Mouse (Mus musculus) liver, postnatal 0 days (tissue): ENCODE results near the gene Msmp.

ENCODE experiments used
- CTCF ChIP-seq: sonication (generic); IDR thresholded peaks from 2 replicates; pipeline ENCODE4 v1.5.1; 2016; ENCODE audit warnings: antibody characterized with exemption, low read depth
- EP300 ChIP-seq: IDR thresholded peaks from 2 replicates; pipeline ENCODE4 v1.6.1; 2016; ENCODE audit warnings: antibody characterized with exemption, low read depth, mild to moderate bottlenecking

GRCm38 (mm10) chr4:43558028-43558630, 26.2 kb downstream of the Msmp start:
- TF ChIP-seq EP300 (no peak), CTCF (no peak)
